Mouse (Mus musculus) stomach, postnatal 0 days (tissue): ENCODE measurements around the gene Tcerg1l.

ENCODE experiments used
- CTCF ChIP-seq: IDR thresholded peaks from 2 replicates; pipeline ENCODE4 v1.5.1; 2016; ENCODE audit warnings: antibody characterized with exemption, low read depth, mild to moderate bottlenecking, moderate library complexity
- EP300 ChIP-seq: optimal IDR thresholded peaks from 2 replicates; pipeline ENCODE3; 2016; ENCODE audit warnings: antibody characterized with exemption

- TF ChIP-seq CTCF: no peak
- no peak for TF ChIP-seq EP300
Observed at GRCm38 (mm10) chr7:138397485-138398181, at the start of gene Tcerg1l.
